Mouse (Mus musculus): ENCODE measurements around the gene St5.

Gene St5

DNA sequence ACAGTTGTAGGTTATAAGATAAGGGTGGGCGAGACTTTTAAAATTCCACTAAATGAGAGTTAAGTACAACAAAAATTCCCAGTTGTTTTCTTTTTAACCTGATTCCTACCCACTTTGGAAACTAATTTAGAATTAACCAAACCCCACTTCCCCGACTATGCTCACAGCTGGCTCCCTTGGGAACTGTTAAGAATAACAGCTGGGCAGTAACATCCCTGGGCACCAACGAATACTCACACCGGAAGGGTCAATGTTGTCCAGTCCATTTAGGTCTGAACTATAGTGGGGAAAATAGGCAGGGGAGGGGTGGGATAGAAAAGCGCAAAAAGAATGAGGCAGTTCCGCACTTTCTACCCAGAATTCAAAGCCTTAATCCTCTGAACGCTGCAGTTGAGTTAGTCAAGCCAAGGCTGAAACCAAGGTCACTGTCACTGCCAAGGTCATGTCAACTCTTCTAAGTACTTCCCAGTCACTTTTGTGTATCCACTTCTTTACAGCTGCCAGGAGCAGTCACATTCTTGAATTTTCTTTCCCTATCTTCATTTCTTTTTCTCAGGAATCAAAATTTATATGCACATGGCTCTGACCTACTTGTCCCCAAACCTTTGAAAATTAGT, 96.3 kb downstream of the St5 start:
- no peak for DNase-seq

DNA sequence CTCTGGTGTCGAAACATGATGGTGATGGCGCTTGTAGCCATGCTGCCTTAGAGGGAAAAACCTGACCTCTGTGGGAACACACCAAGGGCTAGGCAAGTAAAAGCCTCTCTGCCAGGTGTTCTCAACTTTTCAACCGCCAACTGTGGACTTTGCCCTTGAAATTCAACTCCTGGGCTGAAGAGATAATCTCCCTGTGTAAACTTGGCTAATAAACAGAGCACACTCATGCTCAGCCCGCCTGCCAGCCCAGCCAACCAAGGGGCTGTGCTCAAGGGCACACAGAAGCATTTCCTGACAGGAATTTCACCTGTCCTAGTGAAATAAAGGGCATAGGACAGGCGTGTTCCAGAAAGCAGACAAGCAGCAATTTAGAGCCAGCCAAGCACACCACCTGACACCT, 100.8 kb downstream of the St5 start:
- no peak for DNase-seq

DNA sequence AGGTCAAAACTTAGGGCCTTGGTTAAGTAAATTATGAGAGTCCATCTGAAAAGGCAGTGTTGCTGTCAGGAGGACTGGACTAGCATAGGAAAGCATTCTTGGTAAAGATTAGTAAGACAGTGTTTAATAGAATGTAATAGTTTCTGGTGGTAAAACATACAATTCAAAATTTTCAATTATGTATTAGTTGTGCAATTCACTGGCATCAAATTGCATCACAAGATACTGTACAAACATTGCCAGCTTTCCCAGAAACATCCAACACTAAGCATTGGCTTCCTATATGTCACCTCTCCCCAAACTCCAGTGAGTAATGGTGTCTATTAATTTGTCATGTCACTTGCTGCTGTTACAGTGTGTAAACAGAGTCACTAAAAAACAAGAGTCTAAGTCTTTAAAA, 101.4 kb downstream of the St5 start:
- no peak for DNase-seq

DNA sequence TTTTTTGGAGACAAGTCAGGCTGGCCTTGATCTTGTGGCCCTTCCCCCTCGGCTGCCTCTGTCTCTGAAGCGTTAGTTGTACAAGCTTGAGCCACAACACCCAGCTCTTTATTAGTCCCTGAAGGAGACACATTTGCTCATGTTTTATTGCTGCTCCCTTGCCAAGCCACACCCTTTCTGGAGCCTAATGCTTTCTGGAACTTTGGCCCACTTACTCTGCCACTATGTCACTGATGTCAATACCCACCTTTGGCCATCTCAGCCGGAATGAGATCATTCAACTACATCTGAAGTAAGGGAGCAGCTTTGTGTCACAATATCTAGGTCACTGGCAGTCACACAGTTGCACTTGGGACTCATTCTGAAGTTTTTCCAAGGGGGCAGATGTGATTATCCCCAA, 102.7 kb downstream of the St5 start:
- DNase-seq = no peak

DNA sequence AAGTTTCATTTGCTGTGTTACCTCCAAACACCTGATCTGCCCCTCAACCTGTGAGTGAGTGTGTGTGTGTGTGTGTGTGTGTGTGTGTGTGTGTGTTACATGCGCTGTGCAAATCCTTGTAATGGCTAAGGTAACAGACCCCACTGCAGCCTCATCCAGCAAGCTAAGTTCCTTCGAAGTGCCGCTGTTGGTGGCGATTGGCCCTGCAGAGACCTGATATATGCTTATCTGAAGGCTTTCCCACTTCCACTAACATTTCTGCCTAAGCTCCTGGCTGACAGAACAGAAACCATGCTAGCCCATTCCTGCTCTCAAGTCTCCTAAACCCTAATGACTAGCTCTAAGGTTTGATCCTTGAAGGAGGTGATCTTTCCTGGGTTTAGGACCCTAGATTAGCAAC, 103.4 kb downstream of the St5 start:
- no peak for DNase-seq

DNA sequence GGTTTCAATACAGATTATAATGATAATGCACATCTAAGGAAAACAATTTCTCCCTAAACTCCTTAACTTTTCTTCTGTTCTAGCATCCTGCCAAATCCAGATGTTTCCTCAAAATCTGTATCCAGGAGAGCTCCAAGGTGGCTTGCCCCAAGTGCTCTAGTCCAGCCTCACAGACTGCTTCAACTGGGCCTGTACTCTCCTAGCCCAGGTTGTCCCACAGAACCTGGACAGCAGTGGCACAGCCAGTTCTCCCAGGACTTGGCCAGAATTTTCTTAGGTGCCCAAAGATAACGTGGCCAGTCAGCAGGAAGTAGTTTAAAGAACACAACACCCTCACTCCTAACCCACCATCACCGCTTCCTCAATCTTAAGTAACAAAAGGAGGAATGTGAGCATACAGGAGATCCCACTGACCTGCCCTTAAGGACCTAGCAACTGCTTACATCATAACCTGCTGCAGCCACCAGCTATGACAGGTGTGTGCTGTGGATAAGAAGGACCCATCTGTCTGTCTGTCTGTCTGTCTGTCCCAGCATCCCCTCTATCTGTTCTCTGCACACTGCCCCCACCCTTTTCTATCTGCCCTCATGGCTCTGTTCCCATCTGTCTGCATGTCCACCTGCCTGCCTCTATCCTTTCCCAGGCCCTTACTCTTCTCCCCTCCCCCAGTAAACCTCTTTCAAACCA, 108.4 kb downstream of the St5 start:
- DNase-seq = no peak

DNA sequence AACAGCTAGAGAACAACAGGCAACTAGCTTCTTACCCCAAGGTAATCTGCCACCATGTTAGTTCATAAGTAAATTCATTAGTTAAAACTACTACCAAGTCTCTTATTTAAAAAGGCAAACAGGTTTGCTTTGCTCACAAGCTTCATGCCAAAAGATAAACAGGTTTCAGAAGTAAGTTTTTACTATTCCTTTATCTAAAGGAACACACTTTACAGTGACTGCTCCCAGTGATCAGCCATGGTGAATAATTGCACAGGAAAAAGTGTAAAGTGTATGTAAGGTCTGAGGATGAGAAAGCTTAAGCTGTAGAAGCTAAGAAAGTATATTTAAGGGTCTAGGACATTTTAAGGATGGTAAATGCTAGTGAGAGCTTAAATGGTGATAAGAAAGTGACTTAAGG, 109.4 kb downstream of the St5 start:
- DNase-seq = no peak

DNA sequence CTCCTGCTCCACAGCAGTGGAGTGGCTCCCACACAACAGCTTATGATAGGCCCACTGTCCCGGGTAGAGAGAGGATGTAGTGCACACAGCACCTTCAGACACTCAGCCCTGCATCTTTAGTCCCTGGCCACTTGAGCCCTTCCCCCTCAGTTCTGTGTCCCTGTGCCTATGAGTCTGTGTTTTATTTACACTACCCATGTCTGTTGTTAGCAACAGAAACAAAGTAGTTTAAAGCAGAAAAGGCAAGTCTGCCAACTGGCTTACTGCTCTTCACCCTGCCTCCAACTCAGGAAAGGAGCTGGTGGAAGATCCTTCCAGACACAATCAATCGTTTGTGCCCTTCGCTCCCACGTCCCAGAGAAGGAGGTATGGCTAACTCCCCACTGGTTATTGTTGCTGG, 111.2 kb downstream of the St5 start:
- no peak for DNase-seq

DNA sequence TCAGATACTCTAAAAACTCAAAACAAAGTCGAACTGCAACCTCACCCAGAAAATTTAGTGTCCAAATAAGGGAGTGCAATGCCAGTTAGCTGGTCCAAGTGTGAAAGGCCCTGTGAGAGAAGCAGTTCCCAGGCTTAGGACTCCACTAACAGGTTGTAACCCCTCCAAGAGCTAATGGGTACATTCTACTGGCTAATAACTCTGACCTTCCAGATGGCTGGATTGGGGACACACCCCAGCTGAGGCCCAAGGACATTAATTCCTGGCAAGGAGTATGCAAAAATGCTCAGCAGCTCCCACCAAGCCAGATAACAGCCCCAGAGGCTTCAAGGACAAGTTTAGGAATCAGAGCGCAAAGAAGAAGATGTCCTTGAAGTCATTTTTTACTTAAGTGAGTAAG, 112.8 kb downstream of the St5 start:
- no peak for DNase-seq

DNA sequence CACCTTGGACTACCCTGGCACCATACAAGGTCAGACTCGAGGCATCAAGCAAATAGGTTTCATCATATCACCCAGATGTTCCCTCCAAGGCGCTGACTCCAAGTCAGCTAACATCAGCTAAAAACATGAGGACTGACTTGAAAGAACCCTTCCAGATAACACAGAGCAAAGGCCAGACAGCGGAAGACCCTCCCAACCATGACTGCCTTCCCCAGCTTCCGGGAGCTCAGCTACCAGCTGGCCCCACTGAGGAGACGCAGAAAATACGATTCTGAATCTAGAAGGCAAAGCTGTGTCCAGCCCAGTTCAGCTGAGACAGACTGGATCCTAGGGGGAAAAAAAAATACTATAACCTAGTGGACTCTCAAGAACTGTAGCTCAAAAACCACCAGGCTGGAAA, 114.4 kb downstream of the St5 start:
- DNase-seq = no peak

DNA sequence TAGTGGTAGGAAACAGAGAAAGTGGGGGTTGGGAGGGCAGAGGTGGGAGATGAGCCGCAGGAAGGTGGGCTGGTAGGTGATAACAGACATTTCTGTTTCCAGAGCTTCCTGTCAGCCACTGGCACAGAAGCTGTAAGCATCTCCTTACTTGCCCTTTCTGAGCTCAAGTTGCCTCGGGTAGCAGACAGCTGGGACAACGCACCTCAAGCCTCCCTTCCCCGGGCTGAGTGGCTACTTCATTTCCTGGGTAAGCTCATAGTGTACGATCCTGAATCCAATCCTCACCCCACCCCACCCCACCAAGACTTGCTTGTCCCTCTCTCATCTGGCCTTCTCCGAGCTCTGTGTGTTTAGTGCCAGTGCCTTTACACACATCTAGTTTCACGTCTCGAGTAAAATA, 115.3 kb downstream of the St5 start:
- no peak for DNase-seq

DNA sequence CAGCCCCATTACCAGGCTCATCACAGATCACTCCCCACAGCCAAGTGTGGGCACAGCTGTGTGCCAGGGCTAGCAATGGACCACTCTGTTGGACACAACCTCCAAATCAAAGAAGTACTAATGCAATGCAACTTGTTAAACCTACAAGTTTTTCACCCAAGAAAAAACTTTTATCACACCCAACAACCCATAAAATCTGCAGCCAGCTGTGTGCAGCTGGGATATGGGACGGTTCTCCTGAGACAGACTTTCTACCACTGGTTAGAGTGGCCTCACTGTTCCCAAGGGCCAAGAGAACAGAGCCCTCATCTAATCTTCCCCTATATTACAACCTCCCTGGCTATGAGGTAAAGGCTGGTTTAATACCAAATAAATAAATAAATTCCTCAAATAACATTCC, 118.9 kb downstream of the St5 start:
- no peak for DNase-seq

DNA sequence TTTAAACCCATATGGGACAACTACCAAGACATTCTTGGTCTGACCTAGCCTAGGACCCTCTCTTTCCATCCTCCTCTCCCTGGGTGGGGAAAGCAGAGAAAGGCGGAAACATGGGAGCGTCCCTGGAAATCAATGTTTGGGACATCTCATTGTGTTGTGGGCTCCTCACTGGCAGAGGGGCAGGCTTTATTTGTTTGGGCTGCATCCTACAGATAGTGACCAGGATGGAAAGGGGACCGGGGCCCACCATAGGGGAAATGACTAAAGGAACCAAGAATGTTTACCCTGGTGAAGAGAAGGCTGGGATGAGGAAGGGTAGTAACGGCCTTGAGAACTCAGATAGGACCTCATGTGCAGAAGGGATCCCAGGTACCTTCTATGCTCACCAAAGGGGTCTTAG, 122.9 kb downstream of the St5 start:
- DNase-seq = no peak

DNA sequence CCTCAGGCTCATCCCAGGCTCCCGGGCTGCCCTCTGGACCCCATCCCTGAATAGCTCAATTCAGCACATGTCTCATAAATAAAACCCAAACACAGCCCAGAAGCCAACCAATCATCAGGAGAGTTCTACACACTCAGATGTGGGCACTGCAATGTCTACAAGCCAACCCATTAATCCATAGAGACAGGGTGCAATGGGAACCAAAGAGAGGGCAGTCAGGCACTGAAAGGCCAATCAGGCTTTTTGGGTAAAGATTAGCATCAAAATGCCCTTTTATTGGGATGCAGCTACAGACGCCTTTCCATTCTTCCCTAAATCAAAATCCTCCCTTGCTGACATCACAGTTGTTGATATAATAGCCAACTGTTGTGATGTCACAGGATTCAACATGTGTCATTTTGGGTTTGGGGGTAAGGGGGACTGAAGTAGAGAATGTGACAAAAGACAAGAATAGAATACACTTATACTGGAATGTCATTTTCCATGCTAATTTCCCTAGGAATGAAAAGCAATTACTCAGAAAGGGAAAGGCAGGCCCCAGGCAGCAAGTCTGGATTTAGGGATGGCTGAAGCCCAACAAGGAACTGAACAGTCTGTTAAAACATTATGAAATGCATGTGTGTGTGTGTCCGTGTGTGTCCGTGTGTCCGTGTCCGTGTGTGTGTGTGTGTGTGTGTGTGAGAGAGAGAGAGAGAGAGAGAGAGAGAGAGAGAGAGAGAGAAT, 123.7 kb downstream of the St5 start:
- no peak for DNase-seq

DNA sequence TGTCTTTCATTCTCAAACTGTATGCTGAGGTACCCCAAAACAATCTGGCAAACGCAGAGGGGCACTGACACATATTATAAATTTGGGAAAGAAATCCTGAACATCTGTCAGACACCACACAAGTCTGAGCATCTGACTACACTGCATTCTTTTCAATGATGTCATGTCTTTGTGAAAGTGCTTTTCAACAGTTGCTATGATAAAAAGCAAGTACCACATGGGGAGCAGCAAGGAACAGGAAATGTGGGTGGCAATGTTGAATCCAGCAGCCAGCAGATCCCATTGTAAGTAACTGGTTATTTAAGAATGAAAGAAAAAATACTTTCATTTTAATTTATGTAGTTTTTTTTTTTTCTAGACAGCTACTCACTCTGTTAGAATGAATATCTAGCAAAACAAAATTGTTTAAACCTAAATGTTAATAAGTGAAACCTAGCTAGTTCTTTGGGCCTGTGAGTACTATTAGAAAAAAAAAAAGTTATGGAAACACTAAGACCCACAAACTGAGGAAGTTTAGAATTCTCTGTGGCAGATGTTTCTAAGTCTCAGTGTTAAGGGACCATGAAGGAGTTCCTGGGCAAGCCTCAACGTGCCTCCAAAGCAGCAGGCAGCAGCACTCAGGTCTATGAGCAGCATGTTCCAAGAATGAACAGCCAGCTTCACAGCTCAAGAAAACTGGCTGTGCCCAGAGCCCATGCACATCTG, 124.4 kb downstream of the St5 start:
- no peak for DNase-seq

DNA sequence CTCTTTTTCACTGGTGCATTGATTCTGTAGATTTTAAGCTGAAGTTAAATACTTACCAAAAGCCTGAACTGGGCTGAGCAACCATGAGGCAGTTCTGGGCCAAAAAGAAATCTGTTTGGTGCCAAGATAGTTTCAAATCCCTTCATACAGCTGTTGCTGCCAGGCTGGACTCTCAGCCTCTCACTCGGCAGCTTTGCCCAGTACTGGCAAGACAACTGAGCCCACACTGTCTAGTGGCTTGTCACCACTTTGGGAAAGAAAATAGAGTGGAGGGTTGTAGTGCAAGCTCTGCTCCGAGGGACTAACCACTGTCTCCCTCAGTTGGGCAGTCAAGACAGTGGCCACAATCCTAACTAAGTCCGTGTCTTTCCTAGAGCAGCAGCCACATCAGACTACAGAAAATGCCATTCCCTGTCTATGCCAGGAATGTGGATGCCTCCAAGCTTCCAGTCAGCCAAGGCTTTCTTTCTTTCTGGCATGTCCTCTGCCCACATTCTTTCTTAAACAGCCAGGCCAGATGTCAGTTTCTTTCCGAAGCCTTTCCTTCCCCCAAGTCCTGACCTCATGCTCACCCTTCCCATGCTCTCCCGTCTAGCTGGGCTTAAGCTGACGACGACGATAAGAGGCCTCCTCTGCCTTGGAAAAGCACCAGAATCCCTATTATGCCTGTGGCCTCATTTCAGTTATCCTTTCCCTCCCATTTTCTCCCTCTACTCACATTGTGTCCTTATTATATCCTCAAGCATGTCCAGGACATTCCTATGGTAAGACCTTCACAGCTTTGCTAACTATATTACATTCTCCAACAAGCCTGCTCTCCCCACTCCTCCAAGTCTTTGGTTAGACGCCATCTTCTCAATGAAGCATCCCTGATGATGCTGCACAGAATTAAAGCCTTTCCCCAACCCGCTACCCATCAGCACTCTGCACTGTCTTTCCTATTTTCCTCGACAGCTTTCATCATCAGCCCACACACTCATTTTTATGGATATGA, 126.8 kb downstream of the St5 start:
- DNase-seq = no peak

DNA sequence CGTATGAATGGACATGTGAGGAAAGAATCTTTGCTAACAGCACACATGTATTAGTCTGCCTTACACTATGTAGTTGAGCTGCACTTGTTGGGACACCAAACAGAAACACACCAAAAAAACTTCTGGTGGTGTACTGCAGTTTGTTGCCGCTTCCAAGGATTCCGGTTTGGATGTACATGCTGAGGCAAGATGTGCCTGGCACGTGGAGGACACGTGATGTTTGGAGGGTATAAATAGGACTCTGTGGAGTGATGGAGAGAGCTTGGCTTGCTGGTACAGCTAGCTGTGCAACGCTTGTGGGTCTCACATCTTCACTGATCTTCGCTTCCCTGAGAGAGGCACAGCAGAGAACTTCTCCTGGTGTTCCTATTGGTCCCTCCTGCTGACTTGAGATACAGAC, 129.2 kb downstream of the St5 start:
- no peak for DNase-seq

DNA sequence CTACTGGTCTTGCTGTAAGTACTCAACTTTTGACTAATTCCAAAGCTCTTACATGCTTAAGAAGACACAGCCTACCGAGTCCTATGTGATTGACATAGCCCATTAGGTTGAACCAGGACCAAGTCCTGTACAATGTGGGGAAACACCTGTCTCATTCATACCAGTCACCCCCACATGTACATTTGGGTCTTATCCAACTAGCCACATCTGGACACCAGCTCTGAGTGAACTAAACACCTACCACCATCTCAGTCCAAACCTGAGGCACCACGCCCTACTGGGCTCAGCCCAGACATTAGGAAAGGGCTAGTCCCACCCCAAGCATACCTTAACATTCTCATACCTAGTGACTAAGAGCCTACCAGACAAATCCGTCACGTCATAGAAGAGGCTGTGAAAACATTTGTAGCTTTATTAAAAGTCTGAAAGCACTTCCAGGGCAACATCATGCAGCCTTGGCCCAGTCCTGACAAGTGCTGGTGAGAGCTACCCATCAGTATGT, 135.0 kb downstream of the St5 start:
- no peak for DNase-seq

DNA sequence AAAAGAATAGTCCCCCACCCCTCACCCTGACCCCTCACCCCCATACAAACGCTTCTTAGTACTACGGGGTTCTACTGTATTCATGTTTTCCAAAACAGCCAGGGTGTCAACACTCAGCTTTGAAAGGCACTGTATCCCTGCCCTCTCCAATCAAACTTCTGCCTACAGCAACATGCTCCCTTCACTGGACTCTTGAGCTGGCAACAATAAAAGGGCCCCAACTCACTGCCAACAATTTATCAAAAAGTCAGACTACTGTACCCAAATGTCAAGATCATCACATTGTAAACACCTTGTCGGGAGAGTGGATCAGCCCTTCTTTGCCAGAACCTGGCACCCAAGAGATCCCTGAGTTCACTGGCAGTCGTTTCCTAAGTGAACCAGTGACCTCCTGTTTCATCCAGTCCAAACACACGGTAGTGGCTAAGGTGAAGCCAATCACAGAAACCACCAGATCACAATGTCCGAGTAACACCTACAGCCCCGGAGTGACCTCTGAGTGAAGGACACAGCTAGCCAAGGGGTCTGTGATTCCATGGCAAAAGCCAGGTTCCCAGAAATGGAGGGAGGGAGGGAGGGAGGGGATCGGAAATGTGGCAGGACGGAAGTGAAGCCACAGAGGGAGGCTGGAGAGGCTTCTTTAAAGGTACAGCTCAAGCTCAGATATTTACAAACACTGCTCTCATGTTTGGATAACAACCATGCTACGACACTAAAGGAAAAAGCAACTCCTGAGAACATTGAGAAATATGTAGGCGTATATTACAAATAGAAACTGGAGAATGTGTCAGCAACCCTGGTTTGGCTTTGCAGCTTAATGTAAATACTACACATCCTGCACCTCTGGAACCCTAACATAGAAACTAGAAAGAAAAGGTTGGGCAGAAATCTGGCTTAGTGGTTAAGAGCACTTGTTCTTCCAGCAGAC, 136.3 kb downstream of the St5 start:
- DNase-seq = no peak

DNA sequence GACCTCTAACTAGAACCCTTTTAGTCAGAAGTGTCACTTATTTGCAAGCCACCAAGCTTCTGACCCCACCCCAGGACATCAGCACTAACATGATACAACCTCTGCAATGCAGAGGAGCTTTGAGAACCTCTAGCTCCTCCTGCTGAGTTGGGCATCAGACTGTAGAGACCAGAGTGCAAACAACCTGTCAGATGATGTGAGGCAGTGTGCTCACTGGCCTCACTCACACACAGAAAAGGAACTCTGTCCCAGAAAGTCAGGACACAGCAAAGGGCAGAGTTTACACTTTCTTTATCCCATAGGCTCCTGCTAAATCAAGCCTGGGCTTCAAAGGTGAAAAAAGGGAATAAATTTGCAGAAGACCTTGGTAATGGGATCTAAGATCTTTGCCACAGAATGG, 137.1 kb downstream of the St5 start:
- DNase-seq = no peak

DNA sequence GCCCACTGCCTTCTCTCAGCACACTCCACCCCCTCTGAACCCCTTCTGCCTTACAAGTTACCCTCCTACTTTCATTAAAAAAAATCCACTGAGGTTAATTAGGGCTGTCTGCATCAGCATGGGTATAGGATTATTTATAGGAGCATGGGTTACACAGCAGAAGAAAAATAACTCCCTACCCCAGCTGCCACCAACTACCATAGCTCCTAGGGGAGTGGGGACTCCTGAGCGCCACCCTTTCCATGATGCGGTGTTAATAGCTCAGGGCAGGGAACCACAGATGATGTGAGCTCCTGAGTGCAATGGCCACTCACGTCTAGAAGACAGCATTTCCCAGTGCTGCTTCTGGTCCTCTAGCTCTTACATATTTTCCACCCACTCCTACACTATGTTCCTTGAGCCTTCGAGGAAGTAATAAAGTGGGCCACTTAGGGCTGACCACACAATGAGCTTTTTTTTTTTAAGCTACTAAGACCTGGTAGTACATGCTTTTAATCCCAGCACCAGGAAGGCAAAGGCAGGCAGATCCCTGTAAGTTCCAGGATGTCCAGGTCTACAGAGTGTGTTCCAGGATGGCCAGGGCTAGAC, 139.5 kb downstream of the St5 start:
- DNase-seq = no peak

All from right cerebral cortex, postnatal 4 days (tissue).